Mouse (Mus musculus) cerebellum, adult 2 months (tissue): ENCODE measurements around the gene Plekhb1.

ENCODE experiments used
- CTCF ChIP-seq: fragments of 200-500 bp; IDR thresholded peaks from 2 replicates; pipeline ENCODE4 v1.5.1; 2011; ENCODE audit warnings: low read depth, mild to moderate bottlenecking, control low read depth, low read length, moderate library complexity, borderline replicate concordance; ENCODE audit not compliant: insufficient read depth
- POLR2A ChIP-seq: fragments of 200-500 bp; IDR thresholded peaks from 2 replicates; pipeline ENCODE4 v1.6.1; 2011; ENCODE audit warnings: low read length, control low read depth, borderline replicate concordance; ENCODE audit not compliant: insufficient read depth

- TF ChIP-seq CTCF (no peak), POLR2A (no peak)
Measured at GRCm38 (mm10) chr7:100670646-100671045, 8.4 kb upstream of the Plekhb1 start.
